Mouse (Mus musculus) heart, adult 9 months (tissue): ENCODE data around the gene Slc9a7.

Source experiments
- DNase-seq, 2 experiments: peaks; one replicate each; pipeline ENCODE4 v3.0.0; 2022; ENCODE audit warnings: low spot score in 2 of 2

Slc9a7 gene

GRCm38 (mm10) chrX:20291282-20292039, at the start of gene Slc9a7:
Gene Slc9a7 (minus strand): TSS chrX:20291807.
- peak; percentile 3 to 13 for DNase-seq

- peak in 1 of 2 experiments; percentile 14 for DNase-seq
These were observed 44.1 kb upstream of the Slc9a7 start for GRCm38 (mm10) chrX:20335722-20336121.

- no peak for DNase-seq
These were observed 41.1 kb upstream of the Slc9a7 start for GRCm38 (mm10) chrX:20332756-20333155.

- no peak for DNase-seq
These were observed 15.6 kb upstream of the Slc9a7 start for GRCm38 (mm10) chrX:20307215-20307614.

- no peak for DNase-seq
These were observed 14.3 kb upstream of the Slc9a7 start for GRCm38 (mm10) chrX:20305941-20306340.

- DNase-seq: no peak
These were observed 11.7 kb upstream of the Slc9a7 start for GRCm38 (mm10) chrX:20303280-20303679.

GRCm38 (mm10) chrX:20292040-20292417, 422 bp upstream of the Slc9a7 start:
- no peak for DNase-seq

- DNase-seq: no peak
These were observed 892 bp downstream of the Slc9a7 start for GRCm38 (mm10) chrX:20290715-20291114.

- DNase-seq: no peak
These were observed 2.9 kb downstream of the Slc9a7 start for GRCm38 (mm10) chrX:20288674-20289073.

- DNase-seq: no peak
These were observed 5.4 kb downstream of the Slc9a7 start for GRCm38 (mm10) chrX:20286254-20286653.

- DNase-seq: no peak
These were observed 12.2 kb downstream of the Slc9a7 start for GRCm38 (mm10) chrX:20279424-20279823.

- DNase-seq: no peak
These were observed 17.8 kb downstream of the Slc9a7 start for GRCm38 (mm10) chrX:20273854-20274253.

GRCm38 (mm10) chrX:20271980-20272379, 19.6 kb downstream of the Slc9a7 start:
- DNase-seq: no peak

- no peak for DNase-seq
These were observed 21.6 kb downstream of the Slc9a7 start for GRCm38 (mm10) chrX:20269980-20270379.

GRCm38 (mm10) chrX:20264370-20264769, 27.2 kb downstream of the Slc9a7 start:
- DNase-seq: no peak

- DNase-seq: no peak
These were observed 63.5 kb downstream of the Slc9a7 start for GRCm38 (mm10) chrX:20228102-20228501.

GRCm38 (mm10) chrX:20221486-20221885, 70.1 kb downstream of the Slc9a7 start:
- no peak for DNase-seq

- DNase-seq: no peak
These were observed 106.0 kb downstream of the Slc9a7 start for GRCm38 (mm10) chrX:20185616-20186015.

- no peak for DNase-seq
These were observed 114.8 kb downstream of the Slc9a7 start for GRCm38 (mm10) chrX:20176792-20177191.

GRCm38 (mm10) chrX:20168430-20168829, 123.2 kb downstream of the Slc9a7 start:
- DNase-seq: no peak

GRCm38 (mm10) chrX:20164984-20165383, 126.6 kb downstream of the Slc9a7 start:
- no peak for DNase-seq

- peak in 1 of 2 experiments; percentile 14 for DNase-seq
These were observed 129.3 kb downstream of the Slc9a7 start for GRCm38 (mm10) chrX:20162322-20162711.

GRCm38 (mm10) chrX:20161687-20162321, 129.8 kb downstream of the Slc9a7 start:
- no peak for DNase-seq
